Comparison of ENCODE assay signal across 1 mouse cellular context in the genomic region with DNA sequence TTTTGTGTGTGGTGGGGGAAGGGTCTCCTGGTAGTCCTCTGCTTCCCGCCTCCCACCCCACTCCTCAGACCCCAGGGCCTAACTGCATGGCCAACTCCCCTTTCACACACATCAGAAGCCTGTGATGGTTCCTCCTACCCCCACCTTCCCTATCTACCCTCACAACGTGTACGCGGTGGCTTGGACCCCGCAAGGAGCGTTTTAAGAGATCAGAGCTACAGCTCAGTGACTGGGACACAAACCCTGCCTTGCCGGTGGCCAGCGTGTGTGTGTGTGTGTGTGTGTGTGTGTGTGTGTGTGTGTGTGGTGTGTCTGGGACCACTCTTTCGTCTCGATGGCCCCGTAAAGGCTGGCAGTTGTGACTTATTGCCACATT.
TF ChIP-seq lines count a peak whose summit lies in the region.

No protein-coding gene starts in this region.

TF ChIP-seq in CH12.LX, 34 proteins besides CTCF, POLR2A, EP300 and RAD21:
- TF ChIP-seq ZMIZ1 (IDR thresholded peaks at IDR 0.05; ENCODE audit: low read depth, low read length) (no peak), GABPA (IDR thresholded peaks at IDR 0.05; ENCODE audit: insufficient replicate concordance, low read depth, low read length) (no peak), MEF2A (IDR thresholded peaks at IDR 0.05; ENCODE audit: borderline replicate concordance, low read depth, low read length) (no peak), ZKSCAN1 (IDR thresholded peaks at IDR 0.05; ENCODE audit: borderline replicate concordance, low read depth, low read length) (no peak), MAFK (IDR thresholded peaks at IDR 0.05; ENCODE audit: insufficient replicate concordance, low read length) (no peak), NRF1 (IDR thresholded peaks at IDR 0.05; ENCODE audit: low read depth, low read length) (no peak), MAZ (IDR thresholded peaks at IDR 0.05; ENCODE audit: low read depth, low read length) (no peak), USF1 (IDR thresholded peaks at IDR 0.05; ENCODE audit: low read depth, low read length) (no peak), MAX (IDR thresholded peaks at IDR 0.05; ENCODE audit: low read length) (no peak), SIN3A (IDR thresholded peaks at IDR 0.05; ENCODE audit: low read length) (no peak)
TF ChIP-seq in CH12.LX: peak in this region for 0.
